Mouse (Mus musculus) hindbrain, embryonic 13.5 days (tissue): Measurements from ENCODE around the gene Ptprn2. TPM values are rescaled to one million over a fixed set of nuclear protein-coding genes. Genes with fewer than 3 reads are reported as not detected.

Source experiments
- ATAC-seq: fragments of 200-750 bp; cut with Nextera tagmentation; 2 replicates; pipeline ENCODE4 v1.8.0; 2017; ENCODE audit warnings: moderate TSS enrichment; ENCODE audit not compliant: low FRiP score
- H3K27ac ChIP-seq: fragments of 300-500 bp; sonication (generic); 2 replicates; pipeline ENCODE4 v1.5.1; 2015; ENCODE audit warnings: inconsistent platforms, mild to moderate bottlenecking, moderate library complexity
- H3K27me3 ChIP-seq: fragments of 300-500 bp; sonication (generic); 2 replicates; pipeline ENCODE4 v1.6.1; 2015; ENCODE audit warnings: mild to moderate bottlenecking, inconsistent platforms
- H3K36me3 ChIP-seq: fragments of 300-500 bp; sonication (generic); 2 replicates; pipeline ENCODE4 v1.6.1; 2015; ENCODE audit warnings: mild to moderate bottlenecking, inconsistent platforms
- H3K4me1 ChIP-seq: fragments of 300-500 bp; sonication (generic); replicated peaks from 2 replicates; pipeline ENCODE4 v1.6.1; 2015; ENCODE audit warnings: inconsistent platforms
- H3K4me2 ChIP-seq: fragments of 300-500 bp; sonication (generic); 2 replicates; pipeline ENCODE4 v1.6.1; 2015; ENCODE audit warnings: inconsistent platforms, mild to moderate bottlenecking, moderate library complexity
- H3K4me3 ChIP-seq: fragments of 300-500 bp; sonication (generic); 2 replicates; pipeline ENCODE4 v1.5.1; 2015; ENCODE audit warnings: mild to moderate bottlenecking, inconsistent platforms
- H3K9ac ChIP-seq: fragments of 300-500 bp; sonication (generic); 2 replicates; pipeline ENCODE4 v1.6.1; 2015; ENCODE audit warnings: mild to moderate bottlenecking, inconsistent platforms
- H3K9me3 ChIP-seq: fragments of 300-500 bp; sonication (generic); 2 replicates; pipeline ENCODE4 v1.6.1; 2016; ENCODE audit warnings: inconsistent platforms
- WGBS: fragments of 180-500 bp; shearing (Covaris S2); methylation state at CpG from one replicate; pipeline ENCODE4 v1.1.7; 2015; 5-methylcytosine and 5-hydroxymethylcytosine counted together
- polyA plus RNA-seq: library from polyadenylated mRNA; unstranded; fragments of >200 nt; fragmentation: Nextera tagmentation; extraction: Ambion mirVana; gene quantifications from 2 replicates; pipeline ENCODE4 v1.2.1, GENCODE M21; 2015

The Ptprn2 gene
- polyA plus RNA-seq, 1 experiment from 2014 or later, result 10.3 TPM

DNA sequence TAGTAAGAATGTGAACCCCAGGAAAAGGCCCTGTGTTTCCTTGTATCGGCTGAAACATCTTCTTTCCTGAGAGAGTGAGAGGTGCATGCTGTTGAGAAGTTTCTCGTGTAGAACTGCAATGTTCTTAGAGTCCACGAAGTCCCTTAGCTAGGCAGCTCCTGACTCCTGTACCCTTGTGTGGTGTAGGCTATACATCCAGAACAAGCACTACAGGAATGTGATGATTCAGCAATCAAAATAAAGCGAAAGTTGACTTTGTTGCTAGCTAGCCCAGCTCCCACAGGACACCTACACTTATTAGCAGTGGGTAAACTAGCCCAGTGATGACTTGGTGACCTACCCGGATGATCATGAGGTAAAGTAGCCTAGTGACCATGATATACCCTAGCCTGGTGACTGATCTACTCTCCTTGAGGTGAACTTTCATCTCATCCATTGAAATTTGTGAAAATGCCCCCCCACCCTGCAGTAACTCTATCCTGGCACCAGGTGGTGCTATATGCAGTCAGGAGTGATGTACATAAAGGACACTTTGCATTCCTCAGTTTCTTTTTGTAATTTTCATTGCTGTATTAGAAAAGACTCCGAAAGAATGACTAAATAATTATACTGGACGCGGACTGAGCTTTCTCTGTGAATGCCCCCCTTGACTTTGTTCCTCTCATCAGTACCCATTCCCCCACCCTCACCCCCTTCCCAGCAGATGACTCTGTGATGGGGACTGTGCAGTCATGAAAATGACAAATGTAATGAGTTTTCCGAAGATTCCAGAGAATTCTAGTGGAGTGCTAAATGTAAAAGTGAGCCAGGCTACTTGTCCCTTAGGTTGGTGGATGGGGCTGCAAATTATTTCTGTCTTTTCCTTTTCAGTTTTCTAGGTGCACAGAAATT lies 140.1 kb downstream of the Ptprn2 start:
- 56% methylated on average over 9 of the region's 9 CpGs for WGBS

DNA sequence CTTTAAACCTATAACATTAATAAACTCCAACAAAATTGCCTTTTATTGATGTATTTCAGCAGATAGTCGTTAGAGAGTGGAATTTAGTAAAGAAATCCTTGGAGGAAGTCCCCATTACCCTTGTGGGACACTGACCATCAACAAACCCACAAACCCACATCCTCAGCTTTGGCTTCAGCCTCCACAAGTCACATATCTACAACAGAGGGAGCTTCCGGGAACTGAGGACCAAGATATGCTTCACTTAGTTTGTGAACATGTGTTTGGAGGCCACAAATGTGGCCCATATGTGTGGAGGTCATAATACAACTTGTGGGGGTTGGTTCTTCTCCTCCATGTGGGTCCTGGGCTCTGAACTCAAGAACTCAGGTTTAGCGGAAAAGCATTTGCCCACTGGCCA lies 143.5 kb downstream of the Ptprn2 start:
- no peaks in the 10 kb centered on the region for H3K36me3 ChIP-seq
- WGBS, result 86% methylated on average over 3 of the region's 3 CpGs
- H3K27ac ChIP-seq, result no peak overlapping the region
- no peak overlapping the region for H3K4me3 ChIP-seq
- H3K9me3 ChIP-seq, result no peaks in the 10 kb centered on the region
- no peak overlapping the region for H3K4me2 ChIP-seq
- no peak overlapping the region for H3K9ac ChIP-seq
- no peaks in the 10 kb centered on the region for H3K27me3 ChIP-seq
- H3K4me1 ChIP-seq, result 0 out of 2 replicates have a peak, but pooled peaks cover 3% of the 10 kb centered on the region
- no peak for ATAC-seq

More for the DNA sequence above, 140.1 kb downstream of the Ptprn2 start:
- Histone ChIP-seq H3K9ac (no peak overlapping the region), H3K27me3 (no peaks in the 10 kb centered on the region), H3K4me1 (0 out of 2 replicates have a peak, but pooled peaks cover 3% of the 10 kb centered on the region), H3K4me2 (no peak overlapping the region), H3K4me3 (no peak overlapping the region), H3K9me3 (no peaks in the 10 kb centered on the region), H3K36me3 (no peaks in the 10 kb centered on the region), H3K27ac (no peak overlapping the region)
- ATAC-seq, result peak; percentile 69

DNA sequence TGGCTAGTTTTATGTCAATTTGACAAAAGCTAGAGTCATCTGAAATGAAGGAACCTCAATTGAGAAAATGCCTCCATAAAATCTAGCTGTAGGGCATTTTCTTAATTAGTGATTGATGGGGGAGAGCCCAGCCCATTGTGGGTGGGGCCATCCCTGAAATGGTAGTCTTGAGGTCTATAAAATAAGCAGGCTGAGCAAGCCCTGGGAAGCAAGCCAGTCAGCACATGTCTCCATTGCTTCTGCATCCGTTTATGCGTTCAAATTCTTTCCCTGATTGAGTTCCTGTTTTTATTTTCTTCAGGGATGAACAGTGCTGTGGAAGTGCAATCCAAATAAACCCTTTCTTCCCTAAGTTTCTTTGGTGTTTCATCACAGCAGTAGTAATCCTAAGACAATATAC lies 152.0 kb downstream of the Ptprn2 start:
- H3K4me3 ChIP-seq, result no peak overlapping the region
- ATAC-seq, result no peak
- H3K4me2 ChIP-seq, result no peak overlapping the region
- no peak overlapping the region for H3K27ac ChIP-seq
- H3K27me3 ChIP-seq, result no peaks in the 10 kb centered on the region; the same call in 1 of the 2 replicates
- no peak overlapping the region for H3K9ac ChIP-seq
- H3K4me1 ChIP-seq, result peaks cover 21% of the 10 kb centered on the region
- H3K9me3 ChIP-seq, result no peaks in the 10 kb centered on the region
- H3K36me3 ChIP-seq, result no peaks in the 10 kb centered on the region
- WGBS, result 52% methylated on average over 2 of the region's 2 CpGs

DNA sequence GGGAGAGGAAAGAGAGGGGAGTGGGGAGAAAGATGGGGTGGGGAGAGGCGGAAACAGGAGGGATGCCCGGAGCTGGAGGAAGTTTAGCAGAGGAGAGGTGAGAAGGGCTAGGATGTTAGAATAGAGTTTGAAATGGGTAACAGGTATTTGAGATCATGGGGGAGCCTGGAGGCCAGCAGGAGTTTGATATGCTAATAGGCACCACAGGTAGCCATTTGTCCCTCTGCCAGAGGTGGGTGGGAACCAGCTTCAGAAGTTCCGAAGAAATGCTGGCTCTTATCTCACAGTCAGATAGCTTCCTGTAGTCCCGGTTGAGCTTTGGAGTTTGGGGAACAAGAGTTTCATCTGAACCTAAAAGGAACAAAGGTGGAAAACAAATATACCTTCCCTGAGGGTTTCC lies 155.4 kb downstream of the Ptprn2 start:
- Histone ChIP-seq H3K9ac (no peak overlapping the region), H3K4me1 (peaks cover 25% of the 10 kb centered on the region), H3K9me3 (no peaks in the 10 kb centered on the region), H3K36me3 (no peaks in the 10 kb centered on the region), H3K4me2 (no peak overlapping the region), H3K4me3 (no peak overlapping the region), H3K27ac (peak overlapping the region; percentile 86), H3K27me3 (no peaks in the 10 kb centered on the region; the same call in 1 of the 2 replicates)
- no peak for ATAC-seq
- 19% methylated on average over 4 of the region's 4 CpGs for WGBS

DNA sequence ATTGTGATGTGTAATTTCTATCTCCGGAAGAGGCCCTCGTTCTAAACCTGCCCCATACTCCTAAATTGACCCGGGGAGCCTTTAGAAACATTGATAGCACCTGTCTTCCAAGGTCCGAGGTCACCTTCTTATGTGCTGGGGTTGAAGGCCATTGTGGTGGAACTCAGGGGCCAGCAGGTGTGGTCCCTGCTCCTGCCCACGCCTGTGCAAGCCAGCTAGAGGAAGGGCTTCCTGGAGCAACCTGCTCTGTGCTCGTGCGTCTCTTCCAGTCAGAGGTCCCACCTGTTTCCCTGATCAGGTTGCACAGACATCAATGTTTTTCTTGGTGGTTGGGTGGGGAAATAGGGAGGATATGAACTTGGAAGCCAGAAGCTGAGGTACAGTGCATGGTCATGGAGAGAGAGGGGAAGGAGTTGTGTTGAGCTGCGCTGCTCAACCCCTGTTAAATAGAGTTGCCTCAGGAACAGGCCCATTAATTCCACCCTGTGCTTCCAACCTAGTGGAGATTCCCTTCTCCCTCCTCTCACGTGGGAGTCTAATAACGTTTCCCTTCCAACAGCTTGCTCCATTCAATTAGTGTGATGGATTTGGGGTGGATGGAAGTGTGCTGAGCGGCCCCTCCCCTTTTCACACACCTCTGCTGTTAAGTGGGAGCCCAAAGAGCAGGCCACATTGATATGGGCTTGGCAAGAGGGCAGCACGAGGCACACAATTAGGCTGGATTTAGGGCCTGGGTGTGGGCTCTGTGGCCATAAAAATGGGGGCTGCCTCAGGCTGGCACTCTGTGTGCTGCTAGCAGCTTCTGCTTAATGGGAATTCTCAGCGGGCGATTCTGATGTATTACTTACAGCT lies 156.0 kb downstream of the Ptprn2 start:
- Histone ChIP-seq H3K27ac (peak overlapping the region; percentile 86), H3K9me3 (no peaks in the 10 kb centered on the region), H3K4me1 (peaks cover 25% of the 10 kb centered on the region), H3K9ac (no peak overlapping the region), H3K36me3 (no peaks in the 10 kb centered on the region), H3K27me3 (no peaks in the 10 kb centered on the region; the same call in 1 of the 2 replicates), H3K4me2 (peak overlapping the region; percentile 39), H3K4me3 (no peak overlapping the region)
- 29% methylated on average over 14 of the region's 14 CpGs for WGBS
- peak; percentile 87 for ATAC-seq

DNA sequence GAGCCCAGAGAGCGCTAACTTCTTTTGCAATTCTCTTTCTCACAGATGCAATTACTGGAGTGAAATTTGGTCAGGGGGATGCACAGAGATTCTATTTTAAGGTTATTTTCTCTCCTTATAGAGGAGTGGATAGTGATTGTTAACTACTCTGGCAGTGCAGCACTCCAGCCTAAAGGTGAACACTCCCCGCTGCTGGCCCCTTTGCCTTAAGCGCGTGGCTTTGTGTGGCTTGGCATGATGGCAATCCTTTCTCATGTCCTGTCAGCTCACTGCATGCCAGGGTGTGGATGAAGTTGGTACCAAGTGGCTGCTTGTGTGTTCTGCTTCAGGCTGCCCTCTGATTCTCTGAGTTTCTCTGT lies 156.7 kb downstream of the Ptprn2 start:
- WGBS, result 39% methylated on average over 4 of the region's 4 CpGs
- peak; percentile 62 for ATAC-seq
- Histone ChIP-seq H3K36me3 (no peaks in the 10 kb centered on the region), H3K4me1 (peaks cover 25% of the 10 kb centered on the region), H3K27me3 (no peaks in the 10 kb centered on the region; the same call in 1 of the 2 replicates), H3K27ac (peak overlapping the region; percentile 86), H3K9me3 (no peaks in the 10 kb centered on the region), H3K4me2 (no peak overlapping the region; the same call in 1 of the 2 replicates), H3K4me3 (no peak overlapping the region), H3K9ac (no peak overlapping the region)

DNA sequence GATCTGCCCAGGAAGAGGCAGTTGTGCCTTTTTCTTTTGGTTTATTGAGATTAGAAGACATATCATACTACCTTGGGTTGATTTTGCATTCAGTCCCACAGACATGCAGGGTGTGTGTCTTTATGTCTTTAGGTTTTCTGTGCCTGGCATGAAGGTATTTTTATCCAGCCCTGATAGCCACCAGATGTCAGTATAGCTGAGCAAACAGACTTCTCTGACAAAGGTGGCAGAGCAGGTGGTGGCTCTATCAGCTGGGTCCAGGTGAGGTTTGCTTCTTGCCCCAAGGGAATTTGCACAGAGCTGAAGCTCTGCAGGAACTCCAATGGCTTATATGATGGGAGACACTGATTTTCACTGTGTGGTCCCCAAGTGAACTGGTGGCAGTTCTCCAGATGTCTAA lies 161.3 kb downstream of the Ptprn2 start:
- Histone ChIP-seq H3K4me1 (peaks cover 11% of the 10 kb centered on the region), H3K27me3 (no peaks in the 10 kb centered on the region)
- ATAC-seq, result no peak

DNA sequence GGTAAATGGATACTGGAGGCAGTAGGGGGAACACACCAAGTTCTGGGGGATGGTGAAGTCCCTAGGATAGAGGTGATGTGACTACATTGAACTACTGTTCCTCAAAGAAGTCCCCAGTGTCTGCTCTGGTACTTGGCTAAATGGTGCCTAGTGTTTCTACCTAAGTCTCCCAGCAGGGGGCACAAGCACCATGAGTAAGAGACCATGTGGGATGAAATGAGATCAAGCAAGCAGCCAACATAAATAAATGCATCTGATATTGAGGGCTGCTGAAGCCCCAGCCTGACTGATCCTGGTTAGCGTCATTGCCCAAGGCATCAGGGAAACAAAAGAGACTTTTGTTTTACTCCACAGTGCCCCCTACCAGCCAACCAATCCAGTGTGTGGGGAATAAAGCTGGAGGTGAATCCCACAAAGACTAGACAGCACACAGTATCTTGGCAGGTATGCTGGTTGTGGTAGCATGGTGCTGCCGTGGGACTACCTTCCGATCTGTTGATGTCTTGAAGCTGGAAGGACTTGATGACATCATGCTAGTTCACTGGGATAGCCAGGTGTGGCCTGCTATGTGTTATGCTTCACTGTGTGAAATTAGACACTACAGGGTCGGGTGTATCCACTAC lies 163.2 kb downstream of the Ptprn2 start:
- WGBS, result 72% methylated on average over 4 of the region's 4 CpGs
- no peak overlapping the region for H3K4me2 ChIP-seq
- no peaks in the 10 kb centered on the region for H3K9me3 ChIP-seq
- H3K27ac ChIP-seq, result no peak overlapping the region
- no peaks in the 10 kb centered on the region for H3K4me1 ChIP-seq
- H3K27me3 ChIP-seq, result no peaks in the 10 kb centered on the region
- peak; percentile 71 for ATAC-seq
- H3K9ac ChIP-seq, result no peak overlapping the region
- no peak overlapping the region for H3K4me3 ChIP-seq
- no peaks in the 10 kb centered on the region for H3K36me3 ChIP-seq

More for the DNA sequence above, 161.3 kb downstream of the Ptprn2 start:
- H3K36me3 ChIP-seq, result no peaks in the 10 kb centered on the region
- H3K9me3 ChIP-seq, result no peaks in the 10 kb centered on the region
- no peak overlapping the region for H3K4me3 ChIP-seq
- no peak overlapping the region for H3K27ac ChIP-seq
- H3K4me2 ChIP-seq, result no peak overlapping the region
- 0 out of 2 replicates have a peak overlapping the region, but pooled peaks have one; percentile 9 for H3K9ac ChIP-seq

DNA sequence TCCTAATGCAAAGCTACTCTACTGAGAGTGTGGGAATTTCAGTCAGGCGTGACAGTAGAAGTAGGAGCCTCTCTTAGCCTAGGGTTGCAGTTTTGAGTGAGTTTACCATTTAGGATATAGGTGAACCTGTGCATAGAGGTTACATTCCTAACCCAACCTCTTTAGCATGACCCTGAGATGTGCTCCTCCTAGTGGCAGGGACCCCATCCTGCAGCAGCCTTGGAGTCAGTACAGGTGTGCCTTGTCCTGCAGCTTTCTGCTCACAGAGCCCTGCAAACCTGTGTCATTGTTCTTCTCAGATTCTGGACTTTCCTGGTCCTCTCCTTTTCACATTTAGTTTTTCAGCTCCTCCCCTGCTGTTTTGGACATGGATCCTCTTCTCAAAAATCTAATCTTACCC lies 168.2 kb downstream of the Ptprn2 start:
- WGBS, result 78% methylated on average over 1 of the region's 1 CpGs
- H3K9me3 ChIP-seq, result no peaks in the 10 kb centered on the region
- no peak overlapping the region for H3K4me2 ChIP-seq
- H3K9ac ChIP-seq, result no peak overlapping the region
- no peaks in the 10 kb centered on the region for H3K36me3 ChIP-seq
- H3K4me1 ChIP-seq, result no peaks in the 10 kb centered on the region
- H3K4me3 ChIP-seq, result no peak overlapping the region
- no peak overlapping the region for H3K27ac ChIP-seq
- no peaks in the 10 kb centered on the region for H3K27me3 ChIP-seq
- no peak for ATAC-seq

DNA sequence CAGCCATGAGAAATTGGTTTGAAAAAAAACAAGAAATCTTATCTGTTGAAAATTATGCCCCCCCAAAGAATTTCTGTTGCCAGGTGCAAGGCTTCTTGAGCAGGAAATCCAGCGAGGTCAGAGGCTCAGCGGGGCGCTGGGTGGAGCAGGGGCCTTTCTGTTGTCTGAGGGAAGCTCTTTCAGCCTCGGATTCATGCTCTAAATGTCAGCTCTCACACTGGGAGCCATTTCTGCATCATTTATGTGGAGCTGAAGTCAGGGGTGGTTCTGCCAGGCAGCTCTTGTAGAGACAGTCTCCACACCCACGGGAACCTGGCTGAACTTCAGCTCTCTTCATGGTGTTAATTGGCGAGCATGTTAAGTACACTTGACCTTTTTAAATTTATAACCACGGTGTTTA lies 174.6 kb downstream of the Ptprn2 start:
- Histone ChIP-seq H3K27me3 (no peaks in the 10 kb centered on the region), H3K4me2 (no peak overlapping the region), H3K9ac (no peak overlapping the region)

DNA sequence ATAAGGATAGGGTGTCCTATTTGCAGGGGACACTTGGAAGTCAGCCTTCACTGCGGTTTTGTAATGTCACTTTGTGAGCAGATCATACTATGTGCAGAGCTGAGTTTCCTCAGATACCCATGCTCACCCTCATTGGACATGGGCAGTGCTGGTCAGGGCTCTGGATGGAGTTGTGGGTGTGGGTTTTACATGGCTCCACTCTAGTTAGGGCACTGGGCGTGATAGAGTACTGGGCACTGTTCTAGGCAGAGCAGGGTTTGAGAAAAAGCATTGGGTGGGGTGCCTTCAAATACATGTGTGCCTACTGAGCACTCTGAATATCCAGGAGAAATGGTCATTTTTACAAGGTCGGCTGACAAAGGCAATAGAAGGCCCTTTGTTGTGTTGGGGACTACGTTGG lies 175.5 kb downstream of the Ptprn2 start:
- Histone ChIP-seq H3K36me3 (no peaks in the 10 kb centered on the region), H3K4me3 (no peak overlapping the region), H3K9me3 (no peaks in the 10 kb centered on the region), H3K4me1 (peaks cover 13% of the 10 kb centered on the region), H3K9ac (no peak overlapping the region), H3K27me3 (no peaks in the 10 kb centered on the region), H3K4me2 (no peak overlapping the region), H3K27ac (no peak overlapping the region)
- peak; percentile 28; the same call in 1 of the 2 replicates for ATAC-seq
- WGBS, result 81% methylated on average over 4 of the region's 4 CpGs

More for the DNA sequence above, 174.6 kb downstream of the Ptprn2 start:
- ATAC-seq, result no peak
- Histone ChIP-seq H3K36me3 (no peaks in the 10 kb centered on the region), H3K27ac (no peak overlapping the region), H3K9me3 (no peaks in the 10 kb centered on the region), H3K4me1 (peaks cover 13% of the 10 kb centered on the region), H3K4me3 (no peak overlapping the region)
- WGBS, result 10% methylated on average over 7 of the region's 7 CpGs

DNA sequence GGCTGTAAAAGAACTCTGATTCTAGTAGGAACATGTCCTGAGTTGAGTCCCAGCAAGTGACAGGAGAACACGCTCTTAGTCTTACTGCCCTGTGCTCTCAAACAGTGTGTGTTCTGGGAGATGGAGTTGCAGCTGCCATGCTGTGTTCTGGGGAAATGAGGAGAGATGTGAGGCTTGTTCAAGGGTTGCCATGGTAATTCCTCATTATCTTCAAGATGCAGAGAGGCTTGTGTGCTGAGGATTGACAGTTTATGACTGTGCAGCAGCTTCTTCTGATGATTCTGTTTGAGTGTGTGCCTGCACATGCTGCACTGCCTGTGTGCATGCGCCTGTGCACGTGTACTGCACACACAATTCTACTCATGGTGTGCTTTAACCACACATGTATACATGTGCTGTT lies 192.2 kb downstream of the Ptprn2 start:
- 45% methylated on average over 3 of the region's 3 CpGs for WGBS
- Histone ChIP-seq H3K9me3 (no peaks in the 10 kb centered on the region), H3K4me2 (no peak overlapping the region), H3K4me1 (peaks cover 11% of the 10 kb centered on the region; the same call in 1 of the 2 replicates), H3K36me3 (no peaks in the 10 kb centered on the region), H3K4me3 (no peak overlapping the region), H3K27me3 (no peaks in the 10 kb centered on the region), H3K27ac (peak overlapping the region; percentile 72), H3K9ac (no peak overlapping the region)
- peak; percentile 91 for ATAC-seq
